Mouse (Mus musculus) CH12F3 (cell line): ENCODE measurements around the gene Lrp10.

ENCODE experiments used
- in situ Hi-C: fragments of 300-500 bp; cut with MboI; formaldehyde crosslinking; loops from 2 replicates; pipeline ENCODE4 v1.14.3; 2020; ENCODE audit warnings: low sequenced_read_pairs

Lrp10 gene

DNA sequence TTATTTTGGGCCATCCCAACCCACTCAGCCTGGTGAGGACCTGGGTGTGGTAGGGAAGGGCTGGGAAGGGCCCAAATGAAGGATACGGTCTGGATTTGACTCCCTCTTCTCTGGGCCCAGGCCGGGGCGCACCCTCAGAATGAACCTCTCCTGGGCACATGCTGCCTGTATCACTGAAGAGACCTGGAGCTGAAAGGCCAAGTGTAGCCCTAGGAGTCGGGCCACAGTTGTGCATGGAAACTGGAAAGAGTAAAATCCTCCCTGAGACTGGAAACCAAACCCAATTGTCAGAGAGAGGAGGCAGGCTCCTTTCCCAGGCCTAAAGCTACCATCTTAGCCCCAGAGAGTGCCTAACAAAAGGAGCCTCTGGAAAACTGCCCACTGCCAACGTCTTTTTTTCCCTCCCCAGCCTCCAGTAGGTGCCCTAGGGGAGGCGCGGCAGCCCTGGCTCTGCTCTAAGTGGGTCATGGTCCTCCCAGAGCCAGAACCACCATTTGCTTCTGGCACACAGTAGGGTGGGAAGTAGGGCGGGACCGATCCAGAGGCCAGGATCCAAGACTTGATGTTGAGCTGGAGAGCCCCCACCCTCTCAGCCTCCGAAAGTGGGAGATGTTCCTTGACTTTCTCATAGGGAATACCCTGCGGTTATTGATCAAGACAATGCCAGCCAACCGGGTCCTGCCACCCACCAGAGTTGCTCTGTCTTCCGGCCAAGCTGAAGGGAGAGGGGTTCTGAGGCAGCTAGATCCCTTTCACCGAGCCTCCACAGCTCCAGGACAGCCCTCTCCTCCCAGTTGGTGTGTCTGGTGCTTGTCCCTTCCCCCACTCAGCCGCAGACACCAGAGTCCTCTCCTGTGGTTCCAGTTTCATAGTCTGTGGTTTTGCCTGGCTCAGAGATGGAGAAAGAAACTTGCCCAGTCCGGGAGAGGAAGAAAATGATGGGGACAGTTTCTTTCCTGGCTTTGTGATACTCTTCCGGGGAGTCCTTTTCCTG, 30.8 kb upstream of the Lrp10 start:
- in situ Hi-C loops, result no loop called here

DNA sequence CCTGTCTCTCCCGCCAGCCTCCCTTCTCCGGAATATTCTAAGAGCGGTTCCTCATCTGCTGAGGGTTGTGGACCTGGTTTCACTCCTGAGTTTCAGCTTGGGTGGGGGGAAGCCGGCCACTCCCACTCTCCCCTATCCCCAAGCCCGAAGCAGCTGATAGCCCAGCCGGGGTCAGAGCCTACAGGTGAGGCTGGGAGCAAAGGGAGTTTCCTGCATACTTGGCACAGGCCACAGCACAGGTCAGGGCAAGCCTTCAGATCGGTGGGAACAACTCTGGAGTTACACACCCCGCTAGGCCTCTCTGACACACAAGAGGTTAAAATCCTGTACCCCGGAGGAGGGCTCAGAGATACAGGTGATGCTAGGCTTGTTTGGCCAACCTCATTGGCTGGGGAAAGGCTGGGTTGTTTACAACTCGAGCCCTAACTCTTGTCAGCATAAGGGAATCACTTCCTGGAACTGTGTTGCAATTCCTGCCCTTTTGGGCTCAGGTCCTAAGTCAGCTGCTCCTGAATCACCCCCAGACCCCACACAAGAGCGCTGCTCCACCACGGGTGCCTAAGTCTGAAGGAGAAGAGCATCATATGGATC, 29.9 kb upstream of the Lrp10 start:
- in situ Hi-C loops, result no loop called here

DNA sequence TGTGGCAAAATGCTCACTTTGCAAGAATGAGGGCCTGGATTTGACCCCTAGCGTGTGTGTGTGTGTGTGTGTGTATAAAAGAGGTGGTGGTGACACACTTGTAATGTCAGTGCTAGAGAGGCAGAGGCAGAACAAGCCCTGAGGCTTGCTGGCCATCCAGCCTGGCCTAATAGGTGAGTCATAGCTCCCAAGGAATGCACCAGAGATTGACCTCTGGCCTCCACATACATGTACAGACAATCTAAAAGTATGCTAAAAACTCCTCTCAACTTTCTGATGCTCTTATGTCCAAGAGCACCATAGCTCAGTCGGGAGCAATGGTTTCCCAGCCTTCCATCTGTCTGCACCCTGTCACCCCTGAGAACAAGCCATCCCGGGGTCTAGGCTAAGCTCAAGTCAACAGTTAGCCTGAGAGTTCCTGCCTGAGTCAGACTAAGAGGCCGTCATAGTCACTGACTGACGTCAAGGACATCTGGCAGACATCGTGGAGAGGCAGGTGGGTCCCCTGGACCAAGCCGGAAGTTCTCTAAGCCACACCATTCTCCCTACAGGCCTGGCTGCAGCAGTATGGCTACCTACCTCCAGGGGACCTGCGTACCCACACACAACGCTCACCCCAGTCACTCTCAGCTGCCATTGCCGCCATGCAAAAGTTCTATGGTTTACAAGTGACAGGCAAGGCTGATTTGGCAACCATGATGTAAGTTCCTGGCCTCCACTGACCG, 28.6 kb upstream of the Lrp10 start:
- in situ Hi-C loops, result no loop called here

DNA sequence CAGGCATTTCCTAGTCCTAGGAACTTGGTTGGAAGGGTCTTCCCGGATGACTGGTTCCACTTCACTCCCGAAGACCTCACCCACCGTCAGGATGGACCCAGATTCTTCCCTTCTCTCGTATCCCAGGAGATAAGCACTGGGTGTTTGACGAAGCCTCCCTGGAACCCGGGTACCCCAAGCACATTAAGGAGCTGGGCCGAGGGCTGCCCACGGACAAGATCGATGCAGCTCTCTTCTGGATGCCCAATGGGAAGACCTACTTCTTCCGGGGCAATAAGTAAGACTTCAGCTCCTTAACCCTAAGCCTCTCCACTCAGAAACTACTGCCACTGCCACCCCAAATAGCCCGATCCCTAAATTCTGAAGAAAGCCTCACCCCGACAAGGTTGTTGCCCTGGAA, 24.8 kb upstream of the Lrp10 start:
- in situ Hi-C loops, result no loop called here

DNA sequence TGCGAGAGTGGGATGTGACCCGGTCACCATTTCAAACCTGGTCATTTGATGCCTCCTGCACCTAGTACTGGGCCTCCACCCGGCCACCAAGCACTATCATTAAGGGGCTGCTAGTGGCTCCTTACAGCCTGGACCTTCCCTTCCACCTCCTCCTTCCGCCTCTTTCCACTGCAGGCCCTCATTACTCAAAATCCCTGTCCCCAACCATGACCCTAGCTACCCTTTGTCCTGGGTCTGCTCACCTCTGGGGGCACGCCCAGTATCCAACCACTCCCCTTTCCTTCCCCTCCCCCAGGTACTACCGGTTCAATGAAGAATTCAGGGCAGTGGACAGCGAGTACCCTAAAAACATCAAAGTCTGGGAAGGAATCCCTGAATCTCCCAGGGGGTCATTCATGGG, 24.3 kb upstream of the Lrp10 start:
- in situ Hi-C loops, result no loop called here

DNA sequence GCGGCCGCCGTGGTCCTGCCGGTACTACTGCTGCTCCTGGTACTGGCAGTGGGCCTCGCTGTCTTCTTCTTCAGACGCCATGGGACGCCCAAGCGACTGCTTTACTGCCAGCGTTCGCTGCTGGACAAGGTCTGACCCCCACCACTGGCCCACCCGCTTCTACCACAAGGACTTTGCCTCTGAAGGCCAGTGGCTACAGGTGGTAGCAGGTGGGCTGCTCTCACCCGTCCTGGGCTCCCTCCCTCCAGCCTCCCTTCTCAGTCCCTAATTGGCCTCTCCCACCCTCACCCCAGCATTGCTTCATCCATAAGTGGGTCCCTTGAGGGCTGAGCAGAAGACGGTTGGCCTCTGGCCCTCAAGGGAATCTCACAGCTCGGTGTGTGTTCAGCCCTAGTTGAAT, 23.4 kb upstream of the Lrp10 start:
- in situ Hi-C loops, result no loop called here

DNA sequence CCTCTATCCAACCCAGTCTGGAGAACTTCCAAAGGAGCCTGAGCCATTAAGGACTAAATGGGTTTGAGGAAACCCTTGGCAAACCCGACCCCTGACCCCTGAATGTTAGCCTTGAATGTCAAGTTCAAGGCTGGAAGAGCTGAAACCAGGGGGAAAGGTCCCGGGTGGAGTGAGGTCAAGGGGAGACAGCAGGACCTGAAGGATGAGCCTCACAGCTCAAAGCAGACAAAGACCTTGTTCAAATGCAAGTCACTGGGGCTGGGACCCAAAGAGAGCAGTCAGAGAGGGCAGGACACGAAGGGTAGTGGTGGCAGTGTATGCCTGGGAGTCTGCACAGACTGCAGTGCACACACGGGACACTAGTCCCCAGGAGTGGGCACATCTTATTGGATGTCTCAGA, 22.6 kb upstream of the Lrp10 start:
- in situ Hi-C loops, result no loop called here

DNA sequence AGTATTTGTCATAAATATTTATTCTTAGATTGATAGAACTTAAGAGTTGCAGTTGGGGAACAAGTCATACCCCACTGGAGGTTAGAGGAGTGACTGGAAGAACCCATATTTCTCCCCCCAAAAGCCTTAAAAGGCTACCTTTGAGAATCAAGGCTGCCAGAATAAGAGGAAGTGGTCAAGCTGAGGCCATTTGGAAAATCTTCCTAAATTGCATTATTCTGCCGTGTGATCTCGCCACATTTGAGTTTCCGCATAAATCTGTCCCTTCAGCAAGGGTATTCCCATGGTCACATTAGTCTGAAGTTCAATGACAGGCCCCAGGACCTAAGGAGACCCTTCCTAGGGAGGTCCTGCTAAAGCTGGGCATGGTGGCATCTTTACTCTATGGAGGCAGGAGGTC, 21.4 kb upstream of the Lrp10 start:
- in situ Hi-C loops, result no loop called here

DNA sequence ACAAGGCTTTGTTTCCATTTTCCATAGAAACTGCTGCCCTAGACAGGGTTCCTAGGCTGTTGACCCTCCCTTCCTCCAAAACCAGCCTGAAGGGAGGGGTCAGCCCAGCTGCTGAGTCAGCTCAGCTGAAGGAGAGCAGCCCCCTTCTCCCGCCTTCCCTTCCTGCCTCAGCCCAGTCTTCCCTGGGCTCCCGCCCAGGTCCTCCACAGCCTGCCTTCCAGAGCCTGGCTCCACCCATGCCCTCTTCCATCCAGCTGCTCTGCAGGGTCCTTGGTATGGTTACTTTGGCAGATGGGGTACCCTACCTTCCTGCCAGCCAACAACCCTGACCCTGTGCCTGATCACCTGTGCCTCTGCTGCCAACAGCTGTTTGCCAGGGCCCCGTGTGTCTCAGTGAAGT, 20.7 kb upstream of the Lrp10 start:
- in situ Hi-C loops, result no loop called here

DNA sequence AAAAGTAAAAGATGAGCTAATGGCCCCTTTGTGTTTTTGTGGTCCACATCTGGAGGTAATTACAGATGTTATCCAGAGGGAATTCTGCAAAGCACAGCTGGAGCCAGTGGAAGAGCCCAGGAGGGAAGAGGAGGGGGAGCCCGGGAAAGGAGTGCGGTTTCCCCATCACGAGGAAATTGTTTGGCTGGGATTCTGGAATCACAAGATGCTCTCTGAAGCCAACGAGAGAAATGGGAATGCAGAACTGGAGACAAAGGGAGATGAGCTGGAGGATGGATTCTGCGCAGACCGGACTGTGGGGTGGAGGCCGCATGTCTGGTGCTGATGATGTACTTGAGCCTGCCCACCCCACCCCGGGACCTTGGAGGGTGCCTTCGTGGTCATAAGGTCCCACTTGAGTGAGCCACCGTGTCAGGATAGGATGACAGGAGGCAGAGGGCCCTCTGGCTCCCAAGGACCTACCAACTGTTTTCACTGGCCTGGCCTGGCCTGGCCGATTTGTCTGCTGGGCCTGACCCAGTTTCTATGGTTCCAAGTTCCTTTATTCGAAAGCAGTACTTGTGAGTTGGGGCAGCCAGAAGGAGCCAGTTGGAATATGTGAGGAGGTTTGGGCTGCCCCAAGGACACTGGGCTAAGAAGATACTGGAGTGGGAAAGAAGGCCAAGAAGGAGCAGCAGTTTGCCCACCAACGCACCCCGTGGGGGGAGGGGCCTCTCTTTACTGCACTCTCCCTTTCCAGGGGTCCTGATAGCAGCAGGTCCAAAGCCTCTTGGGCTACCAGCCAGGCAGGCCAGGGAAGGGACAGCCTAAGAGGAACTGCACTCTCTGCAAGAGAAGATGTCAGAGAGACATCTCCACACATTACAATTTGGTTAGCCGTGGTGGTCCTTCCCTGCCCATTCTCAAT, 20.0 kb upstream of the Lrp10 start:
- in situ Hi-C loops, result no loop called here

DNA sequence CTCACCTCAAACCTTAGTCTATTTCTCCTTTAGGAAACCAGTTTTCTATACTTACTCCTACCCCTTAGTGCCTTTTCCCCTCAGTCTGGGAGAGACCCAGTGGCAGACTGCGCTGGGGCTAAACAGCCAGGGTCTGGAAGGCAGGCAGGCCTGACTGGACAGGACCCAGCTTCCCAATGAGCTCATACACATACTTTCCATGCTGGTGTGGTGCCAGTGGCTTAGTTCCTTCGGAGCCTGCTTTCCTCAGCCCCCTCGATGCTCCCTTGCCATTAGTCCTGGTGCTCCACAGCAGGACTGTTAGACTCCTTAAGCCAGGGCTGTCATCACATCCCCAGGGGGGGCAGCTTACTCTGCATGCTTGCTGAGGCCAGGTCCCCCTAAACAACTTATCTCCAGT, 18.5 kb upstream of the Lrp10 start:
- in situ Hi-C loops, result no loop called here

DNA sequence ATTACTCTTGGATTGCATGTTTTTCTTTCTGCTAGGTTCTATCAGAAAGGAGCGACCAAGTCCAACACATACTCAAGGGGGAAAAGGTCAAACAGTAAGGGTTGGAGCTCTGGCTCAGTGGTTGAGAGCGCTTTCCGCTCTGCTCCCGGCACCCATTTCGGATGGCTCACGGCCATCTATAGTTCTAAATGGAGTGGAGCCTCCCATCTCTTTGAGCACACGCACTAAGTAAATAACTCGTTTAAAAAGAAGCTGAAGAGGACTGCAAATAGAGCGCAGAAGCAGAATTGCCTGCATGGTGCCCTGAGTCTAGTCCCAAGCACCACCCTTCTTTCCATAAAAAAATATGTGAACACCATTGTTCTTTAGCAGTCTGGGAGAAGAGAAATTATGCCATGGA, 10.4 kb upstream of the Lrp10 start:
- in situ Hi-C loops, result loop anchor here (10.0 kb wide), 1 partner anchor 399 kb away; no protein-coding TSS in a partner anchor

DNA sequence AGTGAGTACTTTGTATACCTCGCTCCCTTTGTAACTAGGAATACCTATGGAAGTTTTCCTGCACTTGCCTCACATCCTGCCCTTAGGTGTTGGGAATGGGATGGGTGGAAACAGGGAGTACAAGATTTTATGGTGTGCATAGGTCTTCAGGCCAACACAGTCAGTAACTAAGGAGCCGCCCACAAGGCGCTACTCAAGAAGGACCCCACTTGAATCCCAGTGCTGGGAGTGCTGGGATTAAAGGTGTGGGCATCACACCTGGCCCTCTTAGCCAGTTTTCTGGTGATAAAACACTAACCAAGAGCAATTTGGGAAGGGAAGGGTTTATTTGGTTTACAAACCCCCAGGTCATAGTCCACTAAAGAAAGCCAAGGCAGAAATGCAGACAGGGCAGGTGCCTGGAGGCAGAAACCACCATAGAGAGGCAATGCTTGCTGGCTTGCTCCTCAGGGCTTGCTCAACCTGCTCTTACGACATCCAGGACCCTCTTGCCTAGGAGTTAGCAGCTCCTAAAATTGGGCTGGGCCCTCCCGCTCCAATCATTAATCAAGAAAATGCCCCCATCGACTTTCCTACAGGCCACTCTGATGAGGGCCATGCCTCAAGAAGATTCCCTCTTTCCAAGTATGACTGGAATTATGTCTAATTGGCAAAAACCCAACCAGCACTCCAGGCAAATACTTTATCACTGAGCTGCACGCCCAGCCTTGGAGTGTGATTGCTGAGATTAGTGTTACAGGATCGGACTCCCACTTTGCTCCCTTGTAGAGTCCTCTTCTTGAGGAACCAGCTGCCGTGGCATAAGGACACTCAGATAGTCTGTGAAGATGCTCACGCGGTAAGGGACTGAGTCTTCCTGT, 9.0 kb upstream of the Lrp10 start:
- in situ Hi-C loops, result loop anchor here (10.0 kb wide), 1 partner anchor 400 kb away; no protein-coding TSS in a partner anchor

DNA sequence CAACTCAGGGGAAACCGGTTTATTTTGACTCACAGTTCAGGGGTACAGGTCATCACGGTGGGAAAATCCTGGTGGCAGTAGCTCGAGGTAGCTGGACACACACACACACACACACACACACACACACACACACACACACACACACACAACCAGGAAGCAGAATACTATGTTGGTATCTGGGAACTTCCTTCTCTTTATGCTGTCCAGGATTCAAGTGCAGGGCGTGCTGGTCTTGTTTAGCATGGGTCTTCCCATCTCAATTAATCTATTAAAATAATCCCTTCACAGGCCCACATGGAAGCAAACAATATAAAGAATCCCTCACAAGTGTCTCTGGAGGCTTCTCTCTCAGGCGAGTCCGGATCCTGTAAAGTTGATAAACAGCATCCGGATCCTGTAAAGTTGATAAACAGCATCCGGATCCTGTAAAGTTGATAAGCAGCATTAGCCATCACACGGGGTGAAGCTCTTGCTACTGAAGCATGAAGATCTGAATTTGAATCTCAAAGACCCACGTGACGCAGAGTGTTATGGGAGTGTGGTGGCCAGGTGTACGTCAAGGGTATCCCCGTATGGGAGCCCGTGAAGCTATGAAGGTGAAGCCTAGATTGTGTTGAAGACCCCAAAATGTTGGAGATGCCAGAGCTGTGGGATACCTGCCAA, 5.9 kb upstream of the Lrp10 start:
- in situ Hi-C loops, result loop anchor here (10.0 kb wide), 1 partner anchor 403 kb away; no protein-coding TSS in a partner anchor

DNA sequence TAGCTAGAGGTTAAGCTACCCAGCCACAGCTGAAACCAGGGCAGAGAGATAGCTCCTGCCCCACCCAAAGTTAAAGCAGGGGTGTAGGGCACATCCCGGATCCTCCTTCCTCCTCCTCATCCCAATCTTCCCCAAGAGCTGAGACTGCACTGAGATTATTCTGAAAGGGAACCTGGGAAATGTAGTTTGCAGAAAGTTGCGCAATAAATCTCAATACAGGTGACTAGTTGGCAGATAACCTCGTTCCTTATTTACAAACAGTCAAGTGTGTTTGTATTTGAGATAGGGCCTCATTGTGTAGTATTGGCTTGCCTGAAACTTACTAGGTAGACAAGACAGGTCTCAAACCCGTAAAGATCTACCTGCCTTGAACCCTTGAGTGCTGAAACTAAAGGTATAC, 1.8 kb upstream of the Lrp10 start:
- in situ Hi-C loops, result no loop called here

DNA sequence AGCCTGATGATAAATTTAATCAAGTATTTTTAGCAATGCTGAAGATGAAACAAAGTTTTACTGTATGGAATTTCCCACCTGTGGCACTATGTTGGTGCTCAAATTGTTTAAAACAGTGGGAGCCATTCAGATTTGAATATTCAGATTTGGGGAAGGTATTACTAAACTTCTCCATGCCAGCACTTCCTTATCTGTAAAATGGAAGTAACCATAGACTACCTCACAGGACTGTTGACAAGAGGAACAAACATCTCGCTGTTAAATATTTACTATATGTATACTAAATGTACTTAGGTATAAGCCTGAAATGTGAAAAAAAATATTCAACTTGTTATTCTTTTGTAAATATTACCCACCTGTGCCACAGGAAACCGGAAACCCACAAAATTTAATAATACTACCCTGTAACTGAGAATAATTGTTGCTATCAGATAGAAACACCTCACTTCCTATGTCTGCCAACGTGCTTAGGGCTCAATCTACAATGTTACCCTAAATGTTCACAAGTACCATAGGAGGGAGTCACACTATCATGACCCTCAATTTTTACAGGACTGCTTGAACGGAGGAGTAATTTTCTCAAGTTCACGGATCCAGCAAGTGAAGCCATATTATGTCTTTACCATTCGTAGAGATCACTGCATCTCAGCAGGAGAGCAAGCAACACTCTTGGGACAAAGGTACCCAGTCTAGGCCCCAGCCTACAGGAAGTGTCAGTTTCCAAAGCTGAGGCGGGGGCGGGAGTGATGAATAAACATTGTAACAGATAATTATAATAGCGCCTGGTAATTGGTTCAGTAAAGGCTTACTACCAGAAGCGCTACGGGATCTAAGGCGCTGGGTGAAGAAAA, 604 bp upstream of the Lrp10 start:
- in situ Hi-C loops, result no loop called here

DNA sequence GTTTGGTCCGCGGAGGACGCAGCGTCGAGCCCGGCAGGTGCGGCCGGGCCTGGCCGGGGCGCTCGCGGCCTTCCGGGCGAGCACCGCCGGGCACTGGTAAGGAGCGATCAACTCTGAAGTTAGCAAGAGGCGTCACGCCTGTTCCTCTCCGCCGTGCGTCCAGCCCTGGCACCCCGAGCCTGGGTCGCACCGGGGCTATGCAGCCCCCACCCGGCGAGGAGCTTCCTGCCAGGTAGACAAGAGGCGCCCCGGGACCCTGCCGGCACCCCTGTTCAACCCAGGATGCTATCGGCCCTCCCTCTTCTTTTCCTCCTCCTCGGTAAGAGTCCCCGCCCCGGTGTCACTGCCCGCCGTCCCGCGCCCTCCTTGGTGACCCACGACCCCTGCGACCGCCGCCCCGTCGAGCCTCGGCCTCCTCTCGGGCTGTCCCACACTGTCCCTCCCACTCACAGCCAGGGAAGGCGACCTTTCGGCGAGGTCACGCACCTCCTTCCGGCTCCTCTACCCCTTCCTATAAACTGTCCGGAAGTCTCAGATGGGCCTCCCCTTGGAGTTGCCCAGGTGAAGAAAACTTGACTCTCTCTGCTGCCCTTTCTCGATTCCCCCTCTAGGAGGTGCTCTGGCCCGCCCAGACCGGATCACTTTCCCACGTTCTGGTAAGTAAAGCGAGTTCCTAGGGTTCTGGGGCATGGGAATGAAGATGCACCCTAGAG, 512 bp downstream of the Lrp10 start:
- in situ Hi-C loops, result no loop called here

DNA sequence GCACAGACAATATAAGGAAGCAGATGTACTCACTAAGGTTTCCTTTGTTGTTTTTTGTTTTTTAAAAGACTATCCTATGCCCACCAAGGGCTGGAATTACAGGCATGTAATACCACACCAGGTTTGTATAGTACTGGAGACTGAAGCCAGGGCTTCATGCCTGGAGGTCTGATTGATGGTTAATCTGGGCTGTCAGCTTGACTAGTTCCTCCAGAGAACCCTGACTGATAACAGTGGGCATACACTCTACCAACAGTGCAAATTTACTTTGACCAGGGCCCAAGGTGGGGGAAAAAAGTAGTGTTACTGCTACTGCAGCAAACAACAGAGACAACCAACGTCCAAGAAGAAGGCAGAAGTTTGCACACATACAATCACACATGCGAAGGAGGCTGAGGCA, 7.5 kb downstream of the Lrp10 start:
- in situ Hi-C loops, result no loop called here
